Mouse (Mus musculus) spleen, adult 2 months (tissue): ENCODE results near the gene Gm49721.
"Not testable (repeated sequence)": the region's sequence is repeated elsewhere in the genome, so short reads cannot be mapped to it uniquely, and the experiment has no call there.

Experiments
- CTCF ChIP-seq: fragments of 200-500 bp; IDR thresholded peaks from 2 replicates; pipeline ENCODE4 v1.5.1; 2011; ENCODE audit warnings: mild to moderate bottlenecking, inconsistent platforms; ENCODE audit not compliant: insufficient read depth, insufficient read length, insufficient replicate concordance; ENCODE audit errors: extremely low read depth
- POLR2A ChIP-seq: fragments of 200-500 bp; IDR thresholded peaks from 2 replicates; pipeline ENCODE4 v1.6.1; 2011; ENCODE audit warnings: low read depth, low read length, inconsistent platforms

DNA sequence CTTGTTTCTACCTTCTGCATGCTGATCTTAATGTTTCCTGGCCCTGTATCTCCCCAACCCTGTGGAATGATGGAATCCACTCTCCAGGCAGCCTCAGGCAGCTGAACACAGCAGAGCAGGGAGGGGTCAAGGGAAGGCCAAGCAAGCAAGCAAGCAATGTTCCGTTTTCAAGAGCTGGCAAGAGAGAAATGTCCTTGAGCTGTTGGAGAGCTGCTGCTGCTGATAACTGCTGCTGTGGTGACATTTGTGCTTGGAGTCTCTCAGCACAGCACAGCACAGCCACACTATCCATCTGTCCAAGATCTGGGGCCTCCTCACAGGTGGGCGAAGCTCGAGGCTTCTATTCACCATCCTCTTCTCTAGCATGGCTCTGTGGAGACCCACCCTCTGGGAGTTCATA is 24.7 kb downstream of the Gm49721 start:
- TF ChIP-seq POLR2A, CTCF: not testable (repeated sequence)
